Mouse (Mus musculus): ENCODE results near the gene Lmf1. TPM values are rescaled to one million over a fixed set of nuclear protein-coding genes. Genes with fewer than 3 reads are reported as not detected.

Gene Lmf1
- polyA plus RNA-seq, 1 experiment from 2014 or later = 24.9 TPM

DNA sequence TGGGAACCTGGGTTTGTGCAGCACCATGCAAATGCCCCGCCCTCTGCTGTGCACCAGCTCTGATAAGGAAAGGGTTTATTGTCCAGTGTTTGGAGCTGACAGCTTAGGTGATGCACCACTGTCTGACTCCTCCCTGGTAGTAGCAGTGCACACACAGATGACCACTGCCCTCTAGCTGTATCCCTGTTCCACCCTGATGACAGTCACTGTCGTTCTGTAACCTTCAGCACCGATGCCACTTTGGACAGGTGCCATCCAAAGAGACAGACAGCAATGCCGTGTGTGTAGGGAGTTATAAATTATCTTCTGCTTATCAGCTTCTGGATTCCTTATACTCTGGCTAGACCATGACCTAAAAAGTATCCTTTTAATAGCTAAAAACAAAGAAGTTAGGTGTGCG lies 16.6 kb downstream of the Lmf1 start:
- no peak overlapping the region for H3K4me3 ChIP-seq (ENCODE audit: low read depth, low read length)
- 85% methylated on average over 5 of the region's 5 CpGs for WGBS
- ATAC-seq (replicated peaks; ENCODE audit: insufficient number of reproducible peaks, low FRiP score, low TSS enrichment, low read depth) (no peak), DNase-seq (ENCODE audit: low spot score) (no peak)
- H3K9ac ChIP-seq (replicated peaks; ENCODE audit: low read length) = no peak overlapping the region
- peaks cover 2% of the 10 kb centered on the region; the same call in 1 of the 2 replicates for H3K36me3 ChIP-seq (replicated peaks; ENCODE audit: control insufficient read depth, insufficient read depth, low read depth, low read length)
- peaks cover 6% of the 10 kb centered on the region for H3K4me1 ChIP-seq (ENCODE audit: control insufficient read depth, insufficient read depth, low read length)
- H3K27me3 ChIP-seq (ENCODE audit: control insufficient read depth, insufficient read depth, low read length) = no peaks in the 10 kb centered on the region
- no peaks in the 10 kb centered on the region for H3K9me3 ChIP-seq (replicated peaks; ENCODE audit: control insufficient read depth, low read length)
- 0 out of 2 replicates have a peak overlapping the region, but pooled peaks have one; percentile 10 for H3K27ac ChIP-seq (replicated peaks; ENCODE audit: low read depth, low read length)
- H3K4me2 ChIP-seq (ENCODE audit: low read depth, low read length) = no peak overlapping the region

DNA sequence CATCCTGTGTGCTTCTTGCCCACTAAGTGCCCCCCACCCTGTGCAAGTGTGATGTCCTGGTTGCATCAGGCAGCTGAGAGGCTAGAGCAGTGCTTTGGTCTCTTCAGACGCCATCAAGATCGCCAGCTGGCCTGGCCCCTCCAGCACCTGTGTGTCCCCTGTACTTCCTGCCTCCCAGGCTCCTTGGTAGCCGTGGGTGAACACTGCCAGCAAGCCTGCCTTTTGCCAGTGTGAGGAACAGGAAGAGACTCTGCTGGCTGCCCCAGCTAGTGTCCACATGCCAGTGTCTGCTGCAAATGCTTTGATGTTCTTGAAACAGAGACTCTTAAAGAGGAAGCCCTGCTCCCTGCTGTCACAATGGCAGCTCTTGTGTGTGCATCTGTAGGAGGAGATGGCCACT lies 18.7 kb downstream of the Lmf1 start:
- H3K4me3 ChIP-seq (ENCODE audit: low read depth, low read length) = no peak overlapping the region
- H3K4me2 ChIP-seq (ENCODE audit: low read depth, low read length) = no peak overlapping the region
- H3K4me1 ChIP-seq (ENCODE audit: control insufficient read depth, insufficient read depth, low read length) = peaks cover 3% of the 10 kb centered on the region
- DNase-seq (ENCODE audit: low spot score) (no peak), ATAC-seq (replicated peaks; ENCODE audit: insufficient number of reproducible peaks, low FRiP score, low TSS enrichment, low read depth) (no peak)
- WGBS = 53% methylated on average over 3 of the region's 3 CpGs
- H3K36me3 ChIP-seq (replicated peaks; ENCODE audit: control insufficient read depth, insufficient read depth, low read depth, low read length) = no peaks in the 10 kb centered on the region
- no peaks in the 10 kb centered on the region for H3K9me3 ChIP-seq (replicated peaks; ENCODE audit: control insufficient read depth, low read length)
- no peak overlapping the region for H3K9ac ChIP-seq (replicated peaks; ENCODE audit: low read length)
- no peak overlapping the region for H3K27ac ChIP-seq (replicated peaks; ENCODE audit: low read depth, low read length)
- no peaks in the 10 kb centered on the region for H3K27me3 ChIP-seq (ENCODE audit: control insufficient read depth, insufficient read depth, low read length)

DNA sequence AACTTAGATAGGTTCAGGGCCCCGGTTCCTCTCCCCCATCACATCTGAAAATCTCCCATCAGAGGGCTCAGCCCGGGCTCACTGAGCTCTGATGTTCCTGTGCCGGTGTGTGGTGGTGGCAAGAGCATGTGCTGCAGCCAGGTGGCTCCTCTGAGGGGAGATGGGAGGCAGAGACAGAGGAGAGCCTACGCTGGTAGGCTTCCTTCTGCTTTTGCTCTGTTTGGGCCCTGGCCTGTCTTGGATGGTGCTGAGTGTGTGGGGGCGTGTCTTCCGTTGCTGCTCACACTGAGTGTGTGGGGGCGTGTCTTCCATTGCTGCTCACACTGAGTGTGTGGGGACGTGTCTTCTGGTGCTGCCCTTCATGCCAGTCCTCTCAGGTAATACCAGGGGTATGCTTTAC lies 23.5 kb downstream of the Lmf1 start:
- no peak for DNase-seq (ENCODE audit: low spot score)
- no peak for ATAC-seq (replicated peaks; ENCODE audit: insufficient number of reproducible peaks, low FRiP score, low TSS enrichment, low read depth)
- Histone ChIP-seq H3K4me2 (ENCODE audit: low read depth, low read length) (no peak overlapping the region), H3K27me3 (ENCODE audit: control insufficient read depth, insufficient read depth, low read length) (no peaks in the 10 kb centered on the region), H3K9me3 (replicated peaks; ENCODE audit: control insufficient read depth, low read length) (no peaks in the 10 kb centered on the region), H3K9ac (replicated peaks; ENCODE audit: low read length) (no peak overlapping the region), H3K4me1 (ENCODE audit: control insufficient read depth, insufficient read depth, low read length) (peaks cover 2% of the 10 kb centered on the region; the same call in 1 of the 2 replicates), H3K27ac (replicated peaks; ENCODE audit: low read depth, low read length) (no peak overlapping the region), H3K4me3 (ENCODE audit: low read depth, low read length) (no peak overlapping the region), H3K36me3 (replicated peaks; ENCODE audit: control insufficient read depth, insufficient read depth, low read depth, low read length) (no peaks in the 10 kb centered on the region)
- 85% methylated on average over 8 of the region's 8 CpGs for WGBS

DNA sequence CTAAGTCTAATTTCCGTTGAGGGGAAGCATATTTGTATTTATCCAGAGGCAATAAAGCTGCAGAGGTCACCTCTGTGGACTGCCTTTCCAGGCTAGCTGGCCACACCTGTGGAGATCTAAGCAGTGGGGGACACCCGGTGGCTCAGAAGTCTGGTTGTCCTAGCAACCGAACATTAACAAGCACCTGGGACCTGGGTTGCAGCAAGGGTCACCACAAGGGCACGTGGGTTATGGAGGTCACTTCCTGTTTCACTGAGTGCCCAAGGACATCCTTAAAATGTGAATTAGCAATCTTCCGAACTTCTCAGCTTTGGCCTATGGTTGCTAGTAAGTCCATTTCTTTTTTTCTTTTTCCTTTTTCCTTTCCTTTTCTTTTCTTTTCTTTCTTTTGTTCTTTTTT lies 25.3 kb downstream of the Lmf1 start:
- no peak overlapping the region for H3K4me2 ChIP-seq (ENCODE audit: low read depth, low read length)
- DNase-seq (ENCODE audit: low spot score) (peak; percentile 22), ATAC-seq (replicated peaks; ENCODE audit: insufficient number of reproducible peaks, low FRiP score, low TSS enrichment, low read depth) (no peak)
- peaks cover 2% of the 10 kb centered on the region; the same call in 1 of the 2 replicates for H3K4me1 ChIP-seq (ENCODE audit: control insufficient read depth, insufficient read depth, low read length)
- no peak overlapping the region for H3K9ac ChIP-seq (replicated peaks; ENCODE audit: low read length)
- no peak overlapping the region for H3K4me3 ChIP-seq (ENCODE audit: low read depth, low read length)
- no peak overlapping the region for H3K27ac ChIP-seq (replicated peaks; ENCODE audit: low read depth, low read length)
- no peaks in the 10 kb centered on the region for H3K9me3 ChIP-seq (replicated peaks; ENCODE audit: control insufficient read depth, low read length)
- no peaks in the 10 kb centered on the region for H3K27me3 ChIP-seq (ENCODE audit: control insufficient read depth, insufficient read depth, low read length)
- H3K36me3 ChIP-seq (replicated peaks; ENCODE audit: control insufficient read depth, insufficient read depth, low read depth, low read length) = no peaks in the 10 kb centered on the region
- 27% methylated on average over 5 of the region's 5 CpGs for WGBS

DNA sequence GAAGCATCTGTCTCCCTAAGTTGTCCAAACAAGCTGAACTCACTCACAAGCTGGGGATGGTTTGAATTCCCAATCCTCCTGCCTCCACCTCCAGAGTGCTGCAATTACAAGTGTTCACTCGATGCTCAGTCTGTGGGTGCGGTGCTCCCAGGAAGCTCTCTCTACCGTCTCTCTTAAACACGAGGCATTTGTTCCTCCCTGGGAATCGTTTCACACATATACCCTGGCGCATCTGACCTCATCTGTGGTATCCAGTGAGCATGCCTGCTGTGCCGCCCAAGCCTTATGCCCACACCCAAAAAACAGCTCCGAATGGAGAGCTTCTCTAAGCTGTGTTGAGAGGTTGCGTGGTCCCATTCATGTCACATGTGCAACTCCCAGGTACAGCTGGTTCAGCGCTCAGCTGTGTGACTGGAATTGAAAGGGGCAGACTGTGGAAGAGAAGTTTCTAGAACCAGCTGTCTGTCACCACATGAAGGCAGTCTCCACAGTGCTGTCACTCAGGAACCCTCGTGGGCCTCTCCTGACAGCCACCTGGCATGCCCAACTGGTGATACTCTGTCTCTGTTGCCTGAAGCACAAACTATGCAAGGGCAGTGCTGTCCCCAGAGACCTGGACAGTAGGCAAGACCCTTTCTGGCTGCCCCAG lies 29.4 kb downstream of the Lmf1 start:
- no peak overlapping the region for H3K9ac ChIP-seq (replicated peaks; ENCODE audit: low read length)
- peaks cover 2% of the 10 kb centered on the region; the same call in 1 of the 2 replicates for H3K4me1 ChIP-seq (ENCODE audit: control insufficient read depth, insufficient read depth, low read length)
- H3K9me3 ChIP-seq (replicated peaks; ENCODE audit: control insufficient read depth, low read length) = no peaks in the 10 kb centered on the region
- no peak overlapping the region for H3K27ac ChIP-seq (replicated peaks; ENCODE audit: low read depth, low read length)
- no peaks in the 10 kb centered on the region; the same call in 1 of the 2 replicates for H3K36me3 ChIP-seq (replicated peaks; ENCODE audit: control insufficient read depth, insufficient read depth, low read depth, low read length)
- H3K4me2 ChIP-seq (ENCODE audit: low read depth, low read length) = no peak overlapping the region
- H3K27me3 ChIP-seq (ENCODE audit: control insufficient read depth, insufficient read depth, low read length) = no peaks in the 10 kb centered on the region
- 85% methylated on average over 11 of the region's 11 CpGs for WGBS
- H3K4me3 ChIP-seq (ENCODE audit: low read depth, low read length) = no peak overlapping the region
- no peak for ATAC-seq (replicated peaks; ENCODE audit: insufficient number of reproducible peaks, low FRiP score, low TSS enrichment, low read depth)
- DNase-seq (ENCODE audit: low spot score) = no peak

DNA sequence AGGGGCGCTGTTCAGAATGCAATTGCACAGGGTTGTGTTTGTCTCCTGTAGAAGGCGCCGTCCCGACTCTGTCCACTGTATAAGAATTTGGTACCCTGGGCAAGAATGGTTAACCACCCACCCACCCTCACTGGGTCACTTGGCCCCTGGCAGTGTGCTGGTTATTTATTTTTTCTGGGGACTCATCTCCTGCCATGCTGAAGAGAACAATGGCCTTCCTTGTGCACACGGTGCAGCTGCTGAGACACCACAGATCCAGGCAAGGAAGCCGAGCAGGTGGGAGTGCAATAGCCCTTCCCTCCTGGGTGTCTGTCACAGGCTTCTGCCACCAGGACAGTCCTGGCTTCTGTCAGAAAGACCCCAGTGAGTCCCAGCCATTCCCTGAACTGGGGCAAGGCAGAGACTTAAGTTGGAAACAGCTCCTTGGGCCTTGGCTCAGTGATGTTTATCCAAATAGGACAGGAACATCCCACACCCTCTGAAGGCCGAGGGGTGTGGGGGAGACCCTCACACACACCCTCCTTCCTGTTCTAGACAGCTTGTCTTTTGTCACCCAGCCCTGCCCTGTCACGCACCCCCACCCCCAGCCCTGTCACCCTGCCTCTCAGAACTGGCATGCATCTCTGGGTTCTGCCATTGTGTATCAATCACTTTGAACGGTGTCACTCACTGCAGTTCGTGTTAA lies 30.1 kb downstream of the Lmf1 start:
- Histone ChIP-seq H3K27ac (replicated peaks; ENCODE audit: low read depth, low read length) (no peak overlapping the region), H3K27me3 (ENCODE audit: control insufficient read depth, insufficient read depth, low read length) (no peaks in the 10 kb centered on the region), H3K36me3 (replicated peaks; ENCODE audit: control insufficient read depth, insufficient read depth, low read depth, low read length) (no peaks in the 10 kb centered on the region; the same call in 1 of the 2 replicates), H3K4me1 (ENCODE audit: control insufficient read depth, insufficient read depth, low read length) (peaks cover 2% of the 10 kb centered on the region; the same call in 1 of the 2 replicates), H3K9me3 (replicated peaks; ENCODE audit: control insufficient read depth, low read length) (no peaks in the 10 kb centered on the region), H3K4me2 (ENCODE audit: low read depth, low read length) (no peak overlapping the region), H3K4me3 (ENCODE audit: low read depth, low read length) (no peak overlapping the region), H3K9ac (replicated peaks; ENCODE audit: low read length) (no peak overlapping the region)
- DNase-seq (ENCODE audit: low spot score) = no peak
- 53% methylated on average over 10 of the region's 10 CpGs for WGBS
- no peak; the same call in 1 of the 2 replicates for ATAC-seq (replicated peaks; ENCODE audit: insufficient number of reproducible peaks, low FRiP score, low TSS enrichment, low read depth)

DNA sequence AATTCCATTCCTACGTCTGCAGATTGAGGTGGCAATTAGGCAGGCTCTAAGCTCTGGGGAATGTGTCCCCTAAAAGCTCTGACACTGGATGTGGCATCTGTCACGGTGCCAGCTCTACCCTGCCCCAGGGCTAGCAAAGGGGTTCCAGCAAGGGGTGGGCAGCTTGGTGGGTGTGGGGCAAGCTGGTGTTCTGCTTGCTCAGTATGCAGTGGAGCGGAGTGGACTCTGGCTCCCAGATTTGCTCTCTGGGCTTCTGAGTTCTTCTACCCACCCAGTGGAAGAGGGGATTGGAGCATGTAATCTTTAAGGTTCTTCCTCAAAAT lies 30.6 kb downstream of the Lmf1 start:
- Histone ChIP-seq H3K27ac (replicated peaks; ENCODE audit: low read depth, low read length) (no peak overlapping the region), H3K4me2 (ENCODE audit: low read depth, low read length) (no peak overlapping the region), H3K4me1 (ENCODE audit: control insufficient read depth, insufficient read depth, low read length) (no peaks in the 10 kb centered on the region), H3K9ac (replicated peaks; ENCODE audit: low read length) (no peak overlapping the region), H3K9me3 (replicated peaks; ENCODE audit: control insufficient read depth, low read length) (no peaks in the 10 kb centered on the region), H3K36me3 (replicated peaks; ENCODE audit: control insufficient read depth, insufficient read depth, low read depth, low read length) (no peaks in the 10 kb centered on the region; the same call in 1 of the 2 replicates), H3K4me3 (ENCODE audit: low read depth, low read length) (no peak overlapping the region), H3K27me3 (ENCODE audit: control insufficient read depth, insufficient read depth, low read length) (no peaks in the 10 kb centered on the region)
- WGBS = 64% methylated on average over 3 of the region's 3 CpGs
- DNase-seq (ENCODE audit: low spot score) = no peak
- ATAC-seq (replicated peaks; ENCODE audit: insufficient number of reproducible peaks, low FRiP score, low TSS enrichment, low read depth) = no peak

DNA sequence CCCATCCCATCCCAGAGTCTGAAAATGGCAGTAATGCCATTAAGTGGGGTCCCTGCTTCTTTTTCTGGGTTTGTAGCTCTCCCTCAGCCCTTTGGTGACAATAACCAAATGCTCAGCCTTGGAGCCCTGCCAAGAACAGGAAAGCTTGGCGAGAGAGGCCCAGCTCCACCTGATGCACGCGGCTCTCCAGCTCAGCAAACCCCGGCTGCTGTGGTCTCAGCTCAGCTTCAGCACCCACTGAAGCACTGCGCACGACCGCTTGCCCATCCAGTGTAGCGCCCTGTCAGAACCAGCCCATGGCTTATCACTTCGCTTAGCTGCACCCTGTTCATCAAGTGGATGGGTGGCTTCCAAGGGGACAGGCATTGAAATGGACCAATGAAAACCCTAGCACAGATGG lies 31.3 kb downstream of the Lmf1 start:
- no peaks in the 10 kb centered on the region; the same call in 1 of the 2 replicates for H3K36me3 ChIP-seq (replicated peaks; ENCODE audit: control insufficient read depth, insufficient read depth, low read depth, low read length)
- H3K4me2 ChIP-seq (ENCODE audit: low read depth, low read length) = no peak overlapping the region
- H3K9me3 ChIP-seq (replicated peaks; ENCODE audit: control insufficient read depth, low read length) = no peaks in the 10 kb centered on the region
- ATAC-seq (replicated peaks; ENCODE audit: insufficient number of reproducible peaks, low FRiP score, low TSS enrichment, low read depth) (no peak), DNase-seq (ENCODE audit: low spot score) (no peak)
- WGBS = 78% methylated on average over 9 of the region's 9 CpGs
- no peaks in the 10 kb centered on the region for H3K4me1 ChIP-seq (ENCODE audit: control insufficient read depth, insufficient read depth, low read length)
- no peak overlapping the region for H3K27ac ChIP-seq (replicated peaks; ENCODE audit: low read depth, low read length)
- H3K27me3 ChIP-seq (ENCODE audit: control insufficient read depth, insufficient read depth, low read length) = no peaks in the 10 kb centered on the region
- H3K4me3 ChIP-seq (ENCODE audit: low read depth, low read length) = no peak overlapping the region
- peak overlapping the region; percentile 6; the same call in 1 of the 2 replicates for H3K9ac ChIP-seq (replicated peaks; ENCODE audit: low read length)

All from embryonic facial prominence, embryonic 11.5 days (tissue).